Mouse (Mus musculus): ENCODE data around the gene Slc9a9. TPM values are rescaled to one million over a fixed set of nuclear protein-coding genes. Genes with fewer than 3 reads are reported as not detected.

Slc9a9 gene
- polyA plus RNA-seq, 2 experiments = 3.7 to 5.1 TPM

DNA sequence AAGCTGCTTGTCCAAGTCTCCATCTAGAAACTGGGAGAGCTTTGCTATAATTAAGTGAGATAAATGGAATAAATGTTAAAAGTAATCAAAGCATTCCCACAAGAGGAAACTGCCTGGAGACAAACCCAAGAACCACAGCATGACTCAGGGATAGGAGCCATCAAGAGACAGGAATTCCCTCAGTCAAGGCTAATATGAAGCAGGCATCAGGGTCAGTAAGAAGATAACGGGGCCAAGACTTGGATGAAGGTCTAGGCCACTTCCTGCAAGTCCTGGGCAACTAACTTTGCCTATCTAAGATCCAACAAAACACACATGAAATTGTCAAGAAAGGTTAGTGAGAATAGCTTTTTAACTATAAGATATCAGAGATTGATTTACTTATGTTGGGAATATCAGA lies 215.4 kb downstream of the Slc9a9 start:
- 71% methylated on average over 1 of the region's 1 CpGs for WGBS
- Histone ChIP-seq H3K36me3 (ENCODE audit: control insufficient read depth, insufficient read depth, low read length) (no peaks in the 10 kb centered on the region), H3K4me2 (replicated peaks; ENCODE audit: low read depth, low read length, severe bottlenecking) (no peak overlapping the region), H3K9me3 (ENCODE audit: control insufficient read depth, low read length) (no peaks in the 10 kb centered on the region), H3K27ac (replicated peaks; ENCODE audit: low read depth, low read length) (no peak overlapping the region), H3K9ac (ENCODE audit: low read depth, low read length, severe bottlenecking) (no peak overlapping the region), H3K27me3 (ENCODE audit: control insufficient read depth, insufficient read depth, low read length) (no peaks in the 10 kb centered on the region), H3K4me3 (replicated peaks; ENCODE audit: low read length) (no peak overlapping the region), H3K4me1 (ENCODE audit: control insufficient read depth, insufficient read depth, low read length) (no peaks in the 10 kb centered on the region)
- no peak for TF ChIP-seq POLR2A (IDR thresholded peaks at IDR 0.05; ENCODE audit: borderline replicate concordance, extremely low read depth, insufficient read depth, insufficient read length)
- DNase-seq (ENCODE audit: low spot score) (no peak), ATAC-seq (ENCODE audit: low FRiP score, low read depth) (no peak)

DNA sequence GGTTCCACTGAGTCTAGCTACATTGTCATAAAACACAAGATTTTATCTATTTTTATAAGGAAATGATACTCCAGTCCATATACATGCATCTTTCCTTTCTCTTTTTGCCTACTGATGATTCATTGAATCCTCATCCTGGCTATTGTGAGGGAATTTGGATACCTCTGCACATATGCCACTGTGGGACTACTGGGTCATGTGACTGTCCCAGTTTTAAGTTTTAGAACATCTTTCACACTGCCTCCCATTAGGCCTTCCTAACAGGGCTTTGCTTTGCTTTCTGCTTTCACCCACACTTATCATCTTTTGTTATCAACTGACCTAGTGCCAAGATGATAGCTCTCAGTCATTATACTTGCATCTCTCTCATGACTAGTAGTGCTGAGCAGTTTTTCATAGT lies 219.9 kb downstream of the Slc9a9 start:
- H3K4me1 ChIP-seq (ENCODE audit: control insufficient read depth, insufficient read depth, low read length) = no peaks in the 10 kb centered on the region
- no peak overlapping the region for H3K27ac ChIP-seq (replicated peaks; ENCODE audit: low read depth, low read length)
- H3K9ac ChIP-seq (ENCODE audit: low read depth, low read length, severe bottlenecking) = no peak overlapping the region
- no peak overlapping the region for H3K4me2 ChIP-seq (replicated peaks; ENCODE audit: low read depth, low read length, severe bottlenecking)
- DNase-seq (ENCODE audit: low spot score) (no peak), ATAC-seq (ENCODE audit: low FRiP score, low read depth) (no peak)
- no peaks in the 10 kb centered on the region for H3K9me3 ChIP-seq (ENCODE audit: control insufficient read depth, low read length)
- H3K27me3 ChIP-seq (ENCODE audit: control insufficient read depth, insufficient read depth, low read length) = no peaks in the 10 kb centered on the region
- H3K4me3 ChIP-seq (replicated peaks; ENCODE audit: low read length) = no peak overlapping the region
- TF ChIP-seq POLR2A (IDR thresholded peaks at IDR 0.05; ENCODE audit: borderline replicate concordance, extremely low read depth, insufficient read depth, insufficient read length) = no peak
- no peaks in the 10 kb centered on the region for H3K36me3 ChIP-seq (ENCODE audit: control insufficient read depth, insufficient read depth, low read length)

DNA sequence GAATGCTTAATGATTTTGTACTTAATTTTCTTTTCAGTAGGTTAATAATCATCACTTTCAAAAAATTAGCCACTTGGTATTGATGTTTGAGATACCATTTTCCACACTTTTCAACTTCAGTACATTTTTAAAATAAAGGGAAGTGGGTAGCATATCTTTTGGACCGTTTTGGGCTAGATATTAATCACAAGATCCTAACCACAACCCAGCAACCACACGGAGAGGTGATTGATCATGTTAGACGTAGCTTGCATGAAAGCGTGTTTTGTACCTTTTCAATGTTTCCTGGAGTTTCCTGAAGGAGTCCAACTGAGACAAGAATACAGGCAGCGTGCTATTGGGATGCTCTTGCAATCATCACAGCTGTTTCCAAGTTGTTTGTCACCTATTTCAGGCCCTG lies 226.2 kb downstream of the Slc9a9 start:
- TF ChIP-seq POLR2A (IDR thresholded peaks at IDR 0.05; ENCODE audit: borderline replicate concordance, extremely low read depth, insufficient read depth, insufficient read length) = no peak
- Histone ChIP-seq H3K36me3 (ENCODE audit: control insufficient read depth, insufficient read depth, low read length) (no peaks in the 10 kb centered on the region), H3K27ac (replicated peaks; ENCODE audit: low read depth, low read length) (no peak overlapping the region), H3K27me3 (ENCODE audit: control insufficient read depth, insufficient read depth, low read length) (no peaks in the 10 kb centered on the region), H3K4me3 (replicated peaks; ENCODE audit: low read length) (no peak overlapping the region), H3K4me2 (replicated peaks; ENCODE audit: low read depth, low read length, severe bottlenecking) (no peak overlapping the region), H3K9me3 (ENCODE audit: control insufficient read depth, low read length) (no peaks in the 10 kb centered on the region), H3K9ac (ENCODE audit: low read depth, low read length, severe bottlenecking) (no peak overlapping the region), H3K4me1 (ENCODE audit: control insufficient read depth, insufficient read depth, low read length) (no peaks in the 10 kb centered on the region)
- DNase-seq (ENCODE audit: low spot score) = no peak
- WGBS = 82% methylated on average over 5 of the region's 5 CpGs
- ATAC-seq (ENCODE audit: low FRiP score, low read depth) = no peak

DNA sequence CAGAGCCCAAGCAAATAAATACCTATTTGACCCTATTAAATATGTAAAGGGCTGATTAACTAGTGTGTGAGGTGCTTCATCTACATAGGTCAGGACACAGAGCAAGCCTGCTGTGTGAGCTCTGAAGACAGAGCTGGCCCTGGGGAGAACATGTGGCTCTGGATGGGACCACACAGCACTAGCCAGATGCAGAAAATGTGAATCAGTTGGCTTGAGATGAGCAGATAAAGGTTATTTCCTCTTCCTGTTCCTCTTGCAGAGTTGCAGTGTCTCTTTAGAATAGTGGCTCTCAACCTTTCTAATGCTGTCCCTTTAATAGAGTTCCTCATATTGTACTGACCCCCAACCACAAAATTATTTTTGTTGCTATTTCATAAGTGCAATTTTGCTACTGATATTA lies 234.5 kb downstream of the Slc9a9 start:
- H3K4me1 ChIP-seq (ENCODE audit: control insufficient read depth, insufficient read depth, low read length) = no peaks in the 10 kb centered on the region
- H3K9me3 ChIP-seq (ENCODE audit: control insufficient read depth, low read length) = peaks cover 5% of the 10 kb centered on the region; the same call in 1 of the 2 replicates
- DNase-seq (ENCODE audit: low spot score) = no peak
- H3K4me3 ChIP-seq (replicated peaks; ENCODE audit: low read length) = no peak overlapping the region
- ATAC-seq (ENCODE audit: low FRiP score, low read depth) = no peak
- no peaks in the 10 kb centered on the region for H3K27me3 ChIP-seq (ENCODE audit: control insufficient read depth, insufficient read depth, low read length)
- no peak overlapping the region for H3K9ac ChIP-seq (ENCODE audit: low read depth, low read length, severe bottlenecking)
- H3K27ac ChIP-seq (replicated peaks; ENCODE audit: low read depth, low read length) = no peak overlapping the region
- TF ChIP-seq POLR2A (IDR thresholded peaks at IDR 0.05; ENCODE audit: borderline replicate concordance, extremely low read depth, insufficient read depth, insufficient read length) = no peak
- no peak overlapping the region for H3K4me2 ChIP-seq (replicated peaks; ENCODE audit: low read depth, low read length, severe bottlenecking)
- no peaks in the 10 kb centered on the region for H3K36me3 ChIP-seq (ENCODE audit: control insufficient read depth, insufficient read depth, low read length)

DNA sequence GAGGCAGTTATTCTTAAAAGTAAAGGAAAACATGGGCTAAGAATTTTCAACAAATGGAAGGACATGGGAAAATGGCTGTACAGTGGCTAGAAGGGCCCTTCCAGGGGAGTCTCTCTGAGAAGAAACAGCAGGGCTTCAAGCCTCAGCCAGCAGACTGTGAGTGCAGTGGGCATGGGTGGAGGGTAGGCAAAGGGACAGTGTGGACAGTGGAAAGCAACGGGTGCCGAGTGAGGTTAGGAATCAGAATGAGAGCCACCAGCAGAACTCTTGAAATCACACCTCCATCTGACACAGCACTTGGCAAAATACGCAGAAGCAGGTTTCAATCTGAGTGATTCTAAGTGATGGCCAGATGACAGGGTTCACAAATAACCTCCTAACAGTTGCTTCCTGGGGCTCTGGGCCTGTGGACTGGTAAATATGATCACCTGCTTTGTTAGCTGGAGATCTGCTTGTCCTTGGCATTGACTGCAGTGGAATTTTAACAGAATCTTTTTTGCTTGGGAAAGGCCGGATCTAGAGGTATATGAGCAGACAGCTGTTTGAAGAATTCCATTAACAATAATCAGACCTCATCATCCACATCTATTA lies 237.4 kb downstream of the Slc9a9 start:
- Histone ChIP-seq H3K27ac (replicated peaks; ENCODE audit: low read depth, low read length) (no peak overlapping the region), H3K4me2 (replicated peaks; ENCODE audit: low read depth, low read length, severe bottlenecking) (no peak overlapping the region), H3K36me3 (ENCODE audit: control insufficient read depth, insufficient read depth, low read length) (no peaks in the 10 kb centered on the region), H3K4me1 (ENCODE audit: control insufficient read depth, insufficient read depth, low read length) (no peaks in the 10 kb centered on the region), H3K9ac (ENCODE audit: low read depth, low read length, severe bottlenecking) (no peak overlapping the region), H3K9me3 (ENCODE audit: control insufficient read depth, low read length) (peaks cover 2% of the 10 kb centered on the region; the same call in 1 of the 2 replicates), H3K4me3 (replicated peaks; ENCODE audit: low read length) (no peak overlapping the region), H3K27me3 (ENCODE audit: control insufficient read depth, insufficient read depth, low read length) (no peaks in the 10 kb centered on the region)
- 80% methylated on average over 4 of the region's 4 CpGs for WGBS
- DNase-seq (ENCODE audit: low spot score) (no peak), ATAC-seq (ENCODE audit: low FRiP score, low read depth) (no peak)
- TF ChIP-seq POLR2A (IDR thresholded peaks at IDR 0.05; ENCODE audit: borderline replicate concordance, extremely low read depth, insufficient read depth, insufficient read length) = no peak

DNA sequence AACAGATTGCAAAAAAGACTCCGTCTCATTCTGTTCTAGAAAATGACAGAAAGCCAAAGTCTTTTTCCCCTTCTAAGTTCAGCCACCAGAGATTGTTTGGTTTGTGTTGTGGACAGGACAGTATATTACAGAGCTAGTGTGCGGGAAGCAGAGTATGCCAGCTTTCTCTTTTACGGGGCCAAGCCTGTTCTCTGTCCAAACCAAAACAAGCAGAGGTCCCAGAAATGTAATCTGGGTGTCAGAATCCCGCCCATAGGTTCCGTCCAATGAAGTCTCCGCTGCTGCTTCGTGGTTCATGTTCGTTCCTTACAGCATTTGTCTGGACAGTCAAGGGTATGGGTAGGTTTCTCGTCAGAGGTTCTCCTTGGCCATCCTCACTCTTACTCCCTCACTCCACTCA lies 242.4 kb downstream of the Slc9a9 start:
- H3K27me3 ChIP-seq (ENCODE audit: control insufficient read depth, insufficient read depth, low read length) = no peaks in the 10 kb centered on the region
- H3K4me2 ChIP-seq (replicated peaks; ENCODE audit: low read depth, low read length, severe bottlenecking) = no peak overlapping the region
- ATAC-seq (ENCODE audit: low FRiP score, low read depth) (no peak), DNase-seq (ENCODE audit: low spot score) (no peak)
- H3K27ac ChIP-seq (replicated peaks; ENCODE audit: low read depth, low read length) = no peak overlapping the region
- no peaks in the 10 kb centered on the region for H3K36me3 ChIP-seq (ENCODE audit: control insufficient read depth, insufficient read depth, low read length)
- WGBS = 80% methylated on average over 9 of the region's 9 CpGs
- no peaks in the 10 kb centered on the region for H3K4me1 ChIP-seq (ENCODE audit: control insufficient read depth, insufficient read depth, low read length)
- H3K9ac ChIP-seq (ENCODE audit: low read depth, low read length, severe bottlenecking) = no peak overlapping the region
- no peak overlapping the region for H3K4me3 ChIP-seq (replicated peaks; ENCODE audit: low read length)
- TF ChIP-seq POLR2A (IDR thresholded peaks at IDR 0.05; ENCODE audit: borderline replicate concordance, extremely low read depth, insufficient read depth, insufficient read length) = no peak
- no peaks in the 10 kb centered on the region for H3K9me3 ChIP-seq (ENCODE audit: control insufficient read depth, low read length)
